Mouse (Mus musculus) limb, embryonic 11.5 days (tissue): ENCODE results near the gene Nmrk2. TPM values are rescaled to one million over a fixed set of nuclear protein-coding genes. Genes with fewer than 3 reads are reported as not detected.
"Not testable (repeated sequence)": the region's sequence is repeated elsewhere in the genome, so short reads cannot be mapped to it uniquely, and the experiment has no call there.

Source experiments
- ATAC-seq: fragments of 200-750 bp; cut with Nextera tagmentation; 2 replicates; pipeline ENCODE4 v1.8.0; 2017; ENCODE audit warnings: low read depth; ENCODE audit not compliant: insufficient number of reproducible peaks, low FRiP score, low TSS enrichment
- DNase-seq: peaks from one replicate; pipeline ENCODE4 v3.0.0-alpha.2; 2015; ENCODE audit warnings: low spot score
- H3K27ac ChIP-seq: fragments of 300-500 bp; sonication (generic); replicated peaks from 2 replicates; pipeline ENCODE4 v1.5.1; 2014; ENCODE audit warnings: low read depth, mild to moderate bottlenecking, low read length
- H3K27me3 ChIP-seq: fragments of 300-500 bp; sonication (generic); 2 replicates; pipeline ENCODE4 v1.6.1; 2014; ENCODE audit warnings: mild to moderate bottlenecking, low read length, mixed read lengths; ENCODE audit not compliant: control insufficient read depth, insufficient read depth
- H3K36me3 ChIP-seq: fragments of 300-500 bp; sonication (generic); 2 replicates; pipeline ENCODE4 v1.6.1; 2014; ENCODE audit warnings: mild to moderate bottlenecking, low read length, moderate library complexity, mixed read lengths; ENCODE audit not compliant: control insufficient read depth, insufficient read depth
- H3K4me1 ChIP-seq: fragments of 300-500 bp; sonication (generic); 2 replicates; pipeline ENCODE4 v1.6.1; 2014; ENCODE audit warnings: low read length, mixed read lengths; ENCODE audit not compliant: control insufficient read depth, insufficient read depth
- H3K4me2 ChIP-seq: fragments of 300-500 bp; sonication (generic); 2 replicates; pipeline ENCODE4 v1.6.1; 2014; ENCODE audit warnings: low read depth, mild to moderate bottlenecking, moderate library complexity; ENCODE audit not compliant: severe bottlenecking
- H3K4me3 ChIP-seq: fragments of 300-500 bp; sonication (generic); 2 replicates; pipeline ENCODE4 v1.5.1; 2014; ENCODE audit warnings: low read depth, low read length
- H3K9ac ChIP-seq: fragments of 300-500 bp; sonication (generic); 2 replicates; pipeline ENCODE4 v1.6.1; 2014; ENCODE audit warnings: mild to moderate bottlenecking, low read length
- H3K9me3 ChIP-seq: fragments of 300-500 bp; sonication (generic); 2 replicates; pipeline ENCODE4 v1.6.1; 2016; ENCODE audit warnings: low read length; ENCODE audit not compliant: control insufficient read depth
- WGBS: fragments of 180-500 bp; shearing (Covaris S2); extraction: QIAGEN DNeasy Blood & Tissue Kit; methylation state at CpG from one replicate; pipeline ENCODE4 v1.1.7; 2014; 5-methylcytosine and 5-hydroxymethylcytosine counted together
- polyA plus RNA-seq: library from polyadenylated mRNA; unstranded; fragments of >200 nt; fragmentation: Nextera tagmentation; extraction: Ambion mirVana; gene quantifications from 2 replicates; pipeline ENCODE4 v1.2.1, GENCODE M21; 2014

Nmrk2 gene
- polyA plus RNA-seq, 1 experiment from 2014 or later, result 0.08 TPM

- DNase-seq, result peak; percentile 87
- ATAC-seq, result no peak; the same call in 1 of the 2 replicates
- WGBS, result 5% methylated on average over 21 of the region's 21 CpGs
- Histone ChIP-seq H3K27ac (peak overlapping the region; percentile 70; the same call in 1 of the 2 replicates), H3K27me3 (no peaks in the 10 kb centered on the region), H3K9ac (peak overlapping the region; percentile 44), H3K4me1 (peaks cover 17% of the 10 kb centered on the region), H3K9me3 (no peaks in the 10 kb centered on the region), H3K4me3 (no peak overlapping the region), H3K4me2 (peak overlapping the region; percentile 33), H3K36me3 (peaks cover 5% of the 10 kb centered on the region)
Observed at GRCm38 (mm10) chr10:81173132-81173531, 28.7 kb downstream of the Nmrk2 start.

DNA sequence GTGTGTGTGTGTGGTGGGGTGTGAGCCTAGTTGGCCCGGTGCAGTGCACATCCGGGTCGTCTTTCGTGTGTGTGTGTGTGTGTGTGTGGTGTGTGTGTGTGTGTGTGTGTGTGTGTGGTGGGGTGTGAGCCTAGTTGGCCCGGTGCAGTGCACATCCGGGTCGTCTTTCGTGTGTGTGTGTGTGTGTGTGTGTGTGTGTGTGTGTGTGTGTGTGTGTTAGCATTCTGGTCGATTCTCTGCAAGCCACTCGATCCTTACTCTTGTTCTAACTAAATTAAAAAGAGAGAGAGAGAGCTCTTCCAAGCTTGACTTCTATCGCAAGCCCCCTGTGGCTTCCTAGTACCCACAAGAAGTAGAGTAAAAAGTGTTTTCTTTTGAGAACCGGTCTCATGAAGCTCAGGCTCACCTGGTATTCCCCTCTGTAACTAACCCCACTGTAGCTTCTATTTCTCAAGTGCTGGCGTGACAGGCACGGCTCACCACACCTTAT, 32.4 kb downstream of the Nmrk2 start:
- H3K27me3 ChIP-seq, ATAC-seq, DNase-seq, H3K36me3 ChIP-seq, H3K9ac ChIP-seq, H3K27ac ChIP-seq, H3K4me3 ChIP-seq, H3K9me3 ChIP-seq, H3K4me2 ChIP-seq: not testable (repeated sequence)
- H3K4me1 ChIP-seq, result peaks cover 20% of the 10 kb centered on the region
- 47% methylated on average over 14 of the region's 14 CpGs for WGBS

- DNase-seq, result peak; percentile 85
- H3K9me3 ChIP-seq, result no peaks in the 10 kb centered on the region
- H3K9ac ChIP-seq, result peak overlapping the region; percentile 34; the same call in 1 of the 2 replicates
- peaks cover 16% of the 10 kb centered on the region for H3K4me1 ChIP-seq
- peak overlapping the region; percentile 38; the same call in 1 of the 2 replicates for H3K27ac ChIP-seq
- no peaks in the 10 kb centered on the region for H3K27me3 ChIP-seq
- 4% methylated on average over 29 of the region's 29 CpGs for WGBS
- peak overlapping the region; percentile 91 for H3K4me3 ChIP-seq
- peak overlapping the region; percentile 91 for H3K4me2 ChIP-seq
- ATAC-seq, result 0 out of 2 replicates have a peak, but pooled peaks have one; percentile 23
- peaks cover 2% of the 10 kb centered on the region; the same call in 1 of the 2 replicates for H3K36me3 ChIP-seq
Observed at GRCm38 (mm10) chr10:81168521-81169244, 33.2 kb downstream of the Nmrk2 start.

DNA sequence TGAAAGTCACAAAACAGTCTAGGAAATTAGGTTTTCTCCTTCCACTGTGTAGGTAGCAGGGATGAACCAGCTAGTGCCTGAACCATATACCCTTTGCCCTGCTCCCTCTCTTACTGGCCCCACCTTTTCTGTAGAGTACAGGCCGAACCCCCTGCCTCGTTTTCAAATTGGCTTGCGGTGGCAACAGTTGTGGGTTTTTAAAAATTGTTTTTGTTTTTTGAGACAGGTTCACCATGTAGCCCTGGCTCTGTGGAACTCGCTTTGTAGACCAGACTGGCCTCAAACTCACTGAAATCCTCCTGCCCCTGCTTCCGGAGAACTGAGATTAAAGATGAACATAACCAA, 33.8 kb downstream of the Nmrk2 start:
- peak; percentile 65 for ATAC-seq
- 12% methylated on average over 5 of the region's 5 CpGs for WGBS
- no peak overlapping the region for H3K9ac ChIP-seq
- DNase-seq, result no peak
- H3K4me3 ChIP-seq, result peak overlapping the region; percentile 91
- peak overlapping the region; percentile 91 for H3K4me2 ChIP-seq
- peaks cover 12% of the 10 kb centered on the region for H3K4me1 ChIP-seq
- H3K36me3 ChIP-seq, result peaks cover 2% of the 10 kb centered on the region; the same call in 1 of the 2 replicates
- no peaks in the 10 kb centered on the region for H3K9me3 ChIP-seq
- no peaks in the 10 kb centered on the region for H3K27me3 ChIP-seq
- peak overlapping the region; percentile 38; the same call in 1 of the 2 replicates for H3K27ac ChIP-seq

DNA sequence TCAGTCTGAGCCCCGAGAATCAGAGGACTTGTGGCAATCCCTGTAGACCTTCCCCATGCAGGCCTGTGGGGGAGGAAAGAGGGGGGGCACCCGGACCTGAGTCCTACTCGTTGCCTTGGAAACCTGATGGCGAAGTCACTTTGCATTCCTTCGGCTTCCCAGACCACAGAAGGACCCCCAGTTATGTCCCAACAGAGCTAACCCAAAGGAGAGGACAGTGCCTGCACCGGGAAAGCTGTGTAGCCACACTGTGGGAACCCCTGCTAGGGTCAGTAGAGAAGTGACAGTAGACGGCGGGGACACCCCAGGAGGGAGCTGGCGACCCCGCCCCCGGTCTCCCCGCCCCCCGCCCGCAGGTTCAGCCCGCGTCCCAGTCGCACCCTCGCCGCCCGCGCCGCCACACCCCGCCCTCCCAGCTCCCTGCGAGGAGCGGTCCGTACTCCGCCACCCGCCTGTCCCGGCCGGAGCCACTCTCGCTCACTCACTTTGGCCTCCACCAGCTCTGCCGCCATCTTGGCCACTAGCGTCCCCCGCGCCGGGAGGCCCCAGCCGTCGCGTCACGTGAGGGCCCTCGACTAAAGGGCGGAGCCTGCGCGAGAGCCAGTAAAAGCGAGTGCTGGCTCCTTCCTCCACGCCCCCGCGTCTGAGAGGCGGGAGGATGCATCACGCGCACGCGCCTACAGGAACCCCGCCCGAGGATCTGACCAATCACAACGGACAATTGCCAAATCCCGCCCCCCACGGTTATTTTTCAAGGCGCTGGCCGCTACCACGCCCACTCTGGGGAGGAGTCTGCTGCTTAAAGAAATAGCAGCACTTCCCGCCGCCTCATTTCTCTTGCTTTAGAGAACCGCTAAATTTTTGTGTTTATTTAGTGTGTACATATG, 34.4 kb downstream of the Nmrk2 start, which contains the start of gene Pias4:
Gene Pias4, minus strand, starts transcription at position 724 of the 887 bp plus-strand sequence.
- H3K36me3 ChIP-seq, result peaks cover 5% of the 10 kb centered on the region
- H3K9ac ChIP-seq, result peak within 1 kb of the TSS; percentile 81
- no peaks in the 10 kb centered on the region for H3K27me3 ChIP-seq
- peak within 1 kb of the TSS; percentile 91 for H3K4me2 ChIP-seq
- H3K4me1 ChIP-seq, result peaks cover 12% of the 10 kb centered on the region
- ATAC-seq (peak; percentile 87), DNase-seq (peak; percentile 100)
- H3K27ac ChIP-seq, result peak within 1 kb of the TSS; percentile 38; the same call in 1 of the 2 replicates
- no peaks in the 10 kb centered on the region for H3K9me3 ChIP-seq
- H3K4me3 ChIP-seq, result peak within 1 kb of the TSS; percentile 91
- WGBS, result under 1% methylated on average over 53 of the region's 64 CpGs

DNA sequence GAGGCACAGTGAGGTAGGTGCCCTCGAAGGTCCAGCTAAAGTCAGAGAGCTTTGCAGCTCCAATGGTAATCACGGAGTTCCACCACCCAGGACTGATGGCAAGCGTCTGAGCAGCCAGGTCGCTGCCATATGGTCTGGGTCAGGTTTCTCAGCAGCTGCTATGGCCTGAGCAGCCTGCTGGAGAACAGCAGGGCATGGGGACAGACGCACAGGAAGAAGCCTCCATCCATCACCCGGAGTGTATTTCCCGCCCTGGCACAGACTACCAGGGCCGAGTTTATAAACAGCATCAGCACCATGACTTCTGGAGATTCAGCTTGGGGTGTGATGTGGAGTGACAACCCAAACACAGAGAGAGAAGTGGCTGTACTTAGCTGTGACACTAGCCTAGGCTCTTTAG, 36.7 kb downstream of the Nmrk2 start:
- H3K4me3 ChIP-seq, result 0 out of 2 replicates have a peak overlapping the region, but pooled peaks have one; percentile 0
- H3K36me3 ChIP-seq, result peaks cover 10% of the 10 kb centered on the region
- H3K9ac ChIP-seq, result no peak overlapping the region
- WGBS, result 59% methylated on average over 8 of the region's 8 CpGs
- no peaks in the 10 kb centered on the region for H3K27me3 ChIP-seq
- no peaks in the 10 kb centered on the region for H3K9me3 ChIP-seq
- DNase-seq (no peak), ATAC-seq (no peak)
- no peak overlapping the region for H3K4me2 ChIP-seq
- H3K4me1 ChIP-seq, result peaks cover 17% of the 10 kb centered on the region
- H3K27ac ChIP-seq, result no peak overlapping the region

GRCm38 (mm10) chr10:81162318-81162652, 39.6 kb downstream of the Nmrk2 start:
- DNase-seq (no peak), ATAC-seq (no peak)
- no peaks in the 10 kb centered on the region for H3K27me3 ChIP-seq
- 74% methylated on average over 2 of the region's 2 CpGs for WGBS
- H3K9me3 ChIP-seq, result no peaks in the 10 kb centered on the region
- no peak overlapping the region for H3K27ac ChIP-seq
- H3K36me3 ChIP-seq, result peaks cover 26% of the 10 kb centered on the region
- H3K4me2 ChIP-seq, result no peak overlapping the region
- no peak overlapping the region for H3K4me3 ChIP-seq
- H3K9ac ChIP-seq, result no peak overlapping the region
- peaks cover 12% of the 10 kb centered on the region for H3K4me1 ChIP-seq

DNA sequence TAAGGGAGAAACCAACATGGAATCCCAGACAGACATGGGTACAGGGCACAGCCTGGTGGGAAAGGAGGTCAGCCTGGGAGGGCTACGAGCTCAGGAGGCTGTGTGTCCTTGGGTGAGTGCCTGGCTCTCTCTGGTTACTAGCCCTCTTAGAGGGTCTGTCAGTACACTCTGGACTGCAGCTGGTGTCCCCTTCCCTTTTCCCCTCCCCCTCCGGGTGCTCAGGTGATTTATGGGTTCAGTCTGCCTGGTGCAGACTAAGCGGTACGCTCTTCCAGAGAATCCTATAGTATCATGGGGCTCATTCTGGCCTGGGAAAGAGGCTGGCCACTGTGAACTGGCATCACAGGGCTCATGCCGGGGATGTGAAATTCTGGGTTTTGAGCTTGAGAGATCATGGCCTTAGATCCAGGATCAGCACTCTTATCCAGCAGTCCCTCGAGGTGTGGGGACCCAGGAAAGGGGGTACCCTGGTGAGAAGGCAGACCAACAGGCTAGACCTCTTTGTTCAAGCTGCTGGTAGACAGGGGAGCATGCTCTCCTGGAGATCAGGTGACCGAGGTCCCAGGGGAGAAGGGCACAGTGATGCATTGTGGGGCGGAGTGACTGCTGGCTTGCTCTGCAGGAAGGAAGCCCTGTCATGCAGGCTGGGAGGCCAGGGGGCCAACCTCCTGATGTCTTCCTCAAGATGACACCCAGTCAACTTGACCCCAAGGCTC, 40.1 kb downstream of the Nmrk2 start:
- peaks cover 30% of the 10 kb centered on the region for H3K36me3 ChIP-seq
- WGBS, result 67% methylated on average over 8 of the region's 8 CpGs
- H3K27me3 ChIP-seq, result no peaks in the 10 kb centered on the region
- H3K9me3 ChIP-seq, result no peaks in the 10 kb centered on the region
- H3K27ac ChIP-seq, result no peak overlapping the region
- ATAC-seq (no peak), DNase-seq (no peak)
- peaks cover 10% of the 10 kb centered on the region for H3K4me1 ChIP-seq
- H3K9ac ChIP-seq, result no peak overlapping the region
- H3K4me2 ChIP-seq, result no peak overlapping the region
- no peak overlapping the region for H3K4me3 ChIP-seq
